ENCODE assay signal across 18 mouse cellular contexts in genomic region chr9:31851710-31852109, GRCm38 (mm10).
A peak's percentile ranks its signal among the peaks of the same experiment; 100 is the strongest.
DNase-seq lines count a peak whose midpoint lies in the region; ATAC-seq and TF ChIP-seq lines count a peak whose summit lies in the region.
"Had no signal": no experiment of that assay in that cellular context is flagged by ENCODE, and none has a peak within 500 bp of the region (broad histone marks: within the 10 kb centered on the region; RNA-seq: fewer than 3 reads in every experiment).

No protein-coding gene starts in this region.

- ATAC-seq in neural tube, embryonic 15.5 days (ENCODE audit: low FRiP score): no peak
- ATAC-seq in forebrain, postnatal 0 days: no peak
- ATAC-seq: hindbrain, postnatal 0 days had no signal

- no peaks in the 10 kb centered on the region for H3K27me3 ChIP-seq in neural tube, embryonic 15.5 days (replicated peaks)
- H3K27me3 ChIP-seq in forebrain, postnatal 0 days (ENCODE audit: insufficient read depth, low read length): no peaks in the 10 kb centered on the region
- H3K27me3 ChIP-seq: kidney, embryonic 15.5 days had no signal

- intact Hi-C loops in left cerebral cortex, postnatal 10 days (cut with DNase I): no loop called here

- WGBS in large intestine, adult 2 months: 34% methylated on average over 8 of the region's 8 CpGs
- 87% methylated on average over 8 of the region's 8 CpGs for WGBS in neural tube, embryonic 15.5 days
- WGBS in forebrain, postnatal 0 days: 88% methylated on average over 8 of the region's 8 CpGs

- H3K9me3 ChIP-seq in neural tube, embryonic 15.5 days (replicated peaks): no peaks in the 10 kb centered on the region
- no peaks in the 10 kb centered on the region for H3K9me3 ChIP-seq in forebrain, postnatal 0 days (ENCODE audit: low read length)
- H3K9me3 ChIP-seq: embryonic facial prominence, embryonic 10.5 days; heart, embryonic 15.5 days; kidney, embryonic 15.5 days had no signal

- no peaks in the 10 kb centered on the region for H3K4me1 ChIP-seq in neural tube, embryonic 15.5 days
- no peaks in the 10 kb centered on the region for H3K4me1 ChIP-seq in forebrain, postnatal 0 days (ENCODE audit: insufficient read depth)
- H3K4me1 ChIP-seq: heart, embryonic 15.5 days had no signal

- no peak overlapping the region for H3K9ac ChIP-seq in neural tube, embryonic 15.5 days (replicated peaks)
- H3K9ac ChIP-seq in forebrain, postnatal 0 days: no peak overlapping the region
- H3K9ac ChIP-seq: heart, embryonic 15.5 days; kidney, embryonic 15.5 days had no signal

- peak; percentile 71 to 75 for DNase-seq in urinary bladder, adult 18-20 months (ENCODE audit: low spot score in 2 of 2)
- DNase-seq in urinary bladder, postnatal 10 days (ENCODE audit: low spot score): no peak
- DNase-seq in induced T-regulatory cell, adult 2 months (ENCODE audit: low read depth): peak; percentile 61
- DNase-seq in large intestine, adult 2 months (ENCODE audit: low read depth, low spot score): peak; percentile 80
- DNase-seq in urinary bladder, postnatal 36 days (ENCODE audit: low spot score in 2 of 2): peak; percentile 75 to 84
- no peak for DNase-seq in forebrain, postnatal 0 days
- DNase-seq in left cerebral cortex, postnatal 10 days (ENCODE audit: extremely low spot score in 1 of 2, low spot score in 2 of 2): no peak
- DNase-seq: cerebellum, adult 8-10 months; gastrocnemius, postnatal 14 days; heart, adult 2 months; lung, postnatal 14 days; retina, postnatal 1 day; thymus, adult 2 months had no signal

- H3K4me2 ChIP-seq in neural tube, embryonic 15.5 days: no peak overlapping the region
- H3K4me2 ChIP-seq in forebrain, postnatal 0 days (ENCODE audit: low read depth): no peak overlapping the region
- H3K4me2 ChIP-seq: heart, embryonic 15.5 days; kidney, embryonic 15.5 days had no signal

- no peaks in the 10 kb centered on the region for H3K36me3 ChIP-seq in neural tube, embryonic 15.5 days
- no peaks in the 10 kb centered on the region for H3K36me3 ChIP-seq in forebrain, postnatal 0 days (ENCODE audit: insufficient read depth)
- H3K36me3 ChIP-seq: embryonic facial prominence, embryonic 10.5 days; heart, embryonic 15.5 days; kidney, embryonic 15.5 days had no signal

- TF ChIP-seq CTCF in forebrain, postnatal 0 days (IDR thresholded peaks at IDR 0.05; ENCODE audit: low read depth): no peak

- H3K4me3 ChIP-seq in neural tube, embryonic 15.5 days (replicated peaks): no peak overlapping the region
- H3K4me3 ChIP-seq in forebrain, postnatal 0 days (ENCODE audit: low read depth, low read length): no peak overlapping the region
- H3K4me3 ChIP-seq: embryonic facial prominence, embryonic 10.5 days; heart, adult 2 months; heart, embryonic 15.5 days; kidney, embryonic 15.5 days had no signal

- H3K27ac ChIP-seq in neural tube, embryonic 15.5 days (replicated peaks): no peak overlapping the region
- no peak overlapping the region for H3K27ac ChIP-seq in forebrain, postnatal 0 days (ENCODE audit: low read depth, low read length)
- H3K27ac ChIP-seq: embryonic facial prominence, embryonic 10.5 days; heart, adult 2 months; heart, embryonic 15.5 days; hindbrain, postnatal 0 days; kidney, embryonic 15.5 days had no signal

Comparison
In these comparisons a context has a peak if more than half of its experiments do, and no peak if none do; other contexts are left out.
1. DNase-seq: peak in urinary bladder, adult 18-20 months (2 of 2), induced T-regulatory cell, adult 2 months (single experiment), large intestine, adult 2 months (single experiment) and urinary bladder, postnatal 36 days (2 of 2); none in urinary bladder, postnatal 10 days (single experiment), forebrain, postnatal 0 days (single experiment) and left cerebral cortex, postnatal 10 days (0 of 2).